Mouse (Mus musculus): ENCODE measurements around the gene Kdelr1.
A peak's percentile ranks its signal among the peaks of the same experiment; 100 is the strongest.

The Kdelr1 gene

GRCm38 (mm10) chr7:45917004-45917704 lies 44.6 kb downstream of the Kdelr1 start:
- DNase-seq: no peak

DNA sequence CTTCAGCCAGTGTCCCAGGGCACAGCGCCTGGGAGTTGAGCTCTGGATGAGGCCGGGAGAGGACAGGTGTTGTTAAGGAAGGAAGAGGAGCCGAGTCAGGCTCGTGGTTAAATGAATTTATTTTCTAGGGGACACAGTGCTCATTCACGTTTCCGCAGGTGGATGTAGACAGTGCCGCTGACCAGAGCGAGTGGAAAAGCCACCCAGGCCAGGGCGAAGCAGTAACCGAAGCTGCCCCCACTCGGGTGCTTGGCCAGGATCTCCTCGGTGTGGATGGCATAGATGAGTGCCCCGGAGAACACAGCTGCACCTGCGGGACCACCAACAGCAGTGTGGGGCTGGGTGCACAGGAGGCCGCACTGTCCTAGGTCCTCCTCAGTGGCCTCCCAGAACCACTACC lies 45.4 kb downstream of the Kdelr1 start:
- peak; percentile 43 for DNase-seq

DNA sequence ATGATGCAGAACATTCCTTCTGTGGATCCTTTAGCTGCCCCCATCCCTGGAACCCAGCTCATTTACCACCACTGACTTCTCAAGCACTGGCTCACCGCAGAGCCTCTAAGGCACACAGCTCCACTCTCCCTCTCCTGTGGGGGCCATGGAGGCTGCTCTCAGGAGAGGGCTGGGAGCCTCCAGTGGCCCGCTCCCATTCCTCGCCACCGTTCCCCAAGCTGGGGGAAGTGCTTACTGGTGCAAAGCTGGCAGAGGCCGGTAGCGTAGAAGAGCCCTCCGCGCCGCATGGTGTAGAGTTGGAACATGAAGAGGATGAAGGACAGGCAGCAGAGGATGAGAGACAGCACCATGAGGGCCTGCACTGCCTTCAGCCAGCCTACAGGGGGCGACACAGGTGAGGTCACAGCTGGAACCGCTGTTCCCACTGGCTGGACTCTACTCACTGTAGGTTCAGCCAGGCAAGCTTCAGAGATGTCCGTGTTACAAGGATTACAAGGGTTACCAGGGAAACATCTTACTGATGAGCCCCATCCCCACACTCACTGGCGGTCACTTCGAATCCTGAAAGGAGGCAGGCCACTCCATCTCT lies 46.6 kb downstream of the Kdelr1 start:
- DNase-seq: peak; percentile 75

DNA sequence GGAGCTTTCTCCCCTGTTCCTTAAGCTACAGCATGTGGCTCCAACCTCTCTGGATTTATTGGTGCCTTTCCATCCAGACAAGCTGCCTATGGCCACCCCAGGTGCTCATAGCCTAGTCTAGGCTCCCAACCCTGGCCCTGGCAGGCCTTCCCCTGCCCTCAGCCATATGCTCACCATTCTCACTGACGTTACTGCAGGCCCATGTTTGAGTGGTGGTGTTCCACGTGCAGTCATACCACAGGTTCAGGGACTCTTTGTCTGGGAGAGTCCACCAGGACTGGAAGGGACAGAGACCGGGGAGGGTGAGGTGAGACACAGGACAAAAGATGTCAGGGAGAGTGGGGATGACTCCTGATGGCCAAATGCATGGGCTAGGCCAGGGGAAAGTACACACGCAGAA lies 47.2 kb downstream of the Kdelr1 start:
- peak; percentile 33 for DNase-seq

GRCm38 (mm10) chr7:45920583-45921241 lies 48.1 kb downstream of the Kdelr1 start:
- peak; percentile 47 for DNase-seq

- DNase-seq: peak; percentile 83
These were observed 48.7 kb downstream of the Kdelr1 start, which contains the start of gene Emp3 for GRCm38 (mm10) chr7:45921242-45921621. TSS of gene Emp3 (minus strand) at chr7:45921404.

- peak; percentile 32 for DNase-seq
These were observed 49.5 kb downstream of the Kdelr1 start for GRCm38 (mm10) chr7:45921950-45922600.

DNA sequence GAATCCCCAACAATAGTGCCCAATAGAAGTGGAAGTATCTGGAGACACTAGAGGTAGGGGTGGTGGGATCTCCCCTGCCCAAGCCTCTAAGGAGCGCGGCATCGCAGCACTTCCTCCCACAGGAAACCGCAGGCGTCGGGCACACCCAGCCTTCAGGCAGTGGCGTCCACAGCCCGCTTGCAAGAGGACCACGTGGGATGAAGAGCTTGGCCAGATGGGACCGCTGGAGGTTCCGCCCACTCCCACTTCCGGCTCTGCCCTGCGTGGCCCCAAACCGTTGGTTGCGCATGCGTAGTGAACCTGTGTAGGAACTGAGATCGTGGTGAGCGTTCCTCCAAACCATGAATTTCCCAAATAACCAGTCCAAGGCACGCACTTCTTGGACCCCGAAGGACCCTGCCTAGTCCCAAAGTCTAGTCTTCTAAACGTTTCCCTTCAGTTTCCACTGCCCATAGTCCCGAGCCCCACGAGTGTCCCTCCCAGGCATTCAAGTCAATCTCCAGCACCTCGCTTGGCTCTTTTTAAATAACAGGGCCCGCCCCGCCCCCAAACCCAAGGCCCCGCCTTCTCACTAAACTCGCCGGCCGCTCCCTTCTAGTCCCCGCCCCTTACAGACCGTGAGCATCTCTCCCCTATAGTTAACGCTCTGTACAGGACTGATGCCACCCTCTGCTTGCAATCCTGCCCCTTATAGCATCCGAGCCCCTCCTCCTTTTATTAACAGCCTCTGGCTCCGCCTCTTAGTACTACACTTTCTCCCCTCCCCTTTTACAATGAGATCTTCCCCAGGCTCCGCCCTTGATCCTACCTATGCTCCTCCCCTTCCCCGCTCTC lies 50.6 kb downstream of the Kdelr1 start:
- peak; percentile 94 for DNase-seq

DNA sequence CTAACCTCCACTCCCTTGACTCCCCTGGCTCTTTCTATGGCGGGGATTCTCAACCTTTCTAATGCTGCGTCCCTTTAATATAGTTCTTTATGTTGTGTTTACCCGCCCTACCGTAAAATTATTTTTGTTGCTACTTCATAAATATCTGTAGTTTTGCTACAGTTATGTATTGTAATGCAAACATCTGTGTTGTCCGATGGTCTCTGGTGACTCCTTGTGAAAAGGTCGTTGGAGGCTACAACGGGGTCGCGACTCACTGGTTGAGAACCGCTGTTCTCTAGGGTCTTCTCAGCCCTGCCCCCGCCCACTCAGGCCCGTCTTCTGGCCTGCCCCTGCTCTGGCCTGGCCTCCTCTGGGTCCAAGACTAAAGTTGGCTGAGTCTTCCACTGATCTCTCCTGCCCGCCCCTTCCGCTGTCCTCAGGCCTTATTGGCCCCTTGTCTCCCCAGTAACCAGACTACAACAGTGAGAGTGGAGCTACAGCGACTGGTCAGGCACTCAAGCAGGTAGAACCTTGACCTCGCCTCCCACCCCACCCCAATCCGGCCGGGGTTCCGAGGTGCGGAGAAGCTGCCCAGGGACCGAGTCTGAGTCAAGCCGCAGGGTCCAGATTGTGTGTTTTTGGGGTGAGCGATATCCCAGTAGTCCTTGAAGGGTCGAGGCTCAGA lies 51.3 kb downstream of the Kdelr1 start, which contains the start of gene Ccdc114:
Gene Ccdc114 (plus strand): TSS at position 311 of the 667 bp plus-strand sequence.
- DNase-seq: peak; percentile 66

DNA sequence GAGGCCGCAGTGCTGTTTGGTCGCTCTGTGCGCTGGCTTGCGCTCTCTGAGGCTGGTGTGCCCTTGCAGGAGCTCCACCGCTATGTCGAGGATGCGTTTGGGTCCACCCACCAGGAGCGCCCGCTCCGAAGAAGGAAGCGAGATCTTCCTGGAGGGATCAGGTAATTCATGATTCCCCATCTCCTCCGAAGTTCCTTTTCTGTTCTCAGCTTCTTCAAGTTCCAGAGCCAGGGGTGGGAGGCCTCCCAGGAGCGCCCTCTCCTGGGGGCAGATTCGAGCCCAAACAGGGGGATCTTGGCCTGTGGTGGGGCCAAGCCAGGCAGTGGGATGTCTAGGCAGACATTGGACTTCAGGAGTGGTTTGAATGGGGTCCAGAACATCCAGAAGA lies 51.9 kb downstream of the Kdelr1 start:
- peak; percentile 84 for DNase-seq

GRCm38 (mm10) chr7:45928626-45929295 lies 56.2 kb downstream of the Kdelr1 start:
- DNase-seq: no peak

DNA sequence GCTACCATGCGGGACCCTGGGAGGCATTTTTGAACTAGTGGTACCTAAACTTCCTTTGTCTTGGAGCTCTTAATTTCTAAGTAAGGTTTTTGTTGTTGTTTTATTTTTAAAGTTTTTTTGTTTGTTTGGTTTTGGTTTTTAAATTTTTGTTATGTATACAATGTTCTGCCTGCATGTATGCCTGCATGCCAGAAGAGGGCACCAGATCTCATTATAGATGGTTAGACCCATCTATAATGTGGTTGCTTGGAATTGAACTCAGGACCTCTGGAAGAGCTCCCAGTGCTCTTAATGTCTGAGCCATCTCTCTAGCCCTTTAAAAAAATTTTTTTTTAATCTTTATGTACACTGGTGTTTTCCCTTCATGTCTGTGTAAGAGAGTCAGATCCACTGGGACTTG lies 57.1 kb downstream of the Kdelr1 start:
- DNase-seq: no peak

All from thymus, postnatal 4 days (tissue).